Mouse (Mus musculus): ENCODE data around the gene Pmm1. TPM values are rescaled to one million over a fixed set of nuclear protein-coding genes. Genes with fewer than 3 reads are reported as not detected.
A peak's percentile ranks its signal among the peaks of the same experiment; 100 is the strongest.

Pmm1 gene
- polyA plus RNA-seq (2015; fragmentation: Nextera tagmentation; extraction: Ambion mirVana) = 81.4 and 107 TPM in 2 replicates

GRCm38 (mm10) chr15:81960171-81961077, at the start of gene Pmm1:
Gene Pmm1 (minus strand): TSS chr15:81960930.
- under 1% methylated on average over 77 of the region's 77 CpGs for WGBS

GRCm38 (mm10) chr15:82004257-82004656, 43.5 kb upstream of the Pmm1 start:
- 93% methylated on average over 8 of the region's 8 CpGs for WGBS
- no peak for ATAC-seq
- H3K36me3 ChIP-seq (ENCODE audit: control insufficient read depth, insufficient read depth, low read length) = peaks cover 4% of the 10 kb centered on the region; the same call in 1 of the 2 replicates
- no peaks in the 10 kb centered on the region for H3K4me1 ChIP-seq (ENCODE audit: control insufficient read depth, insufficient read depth, low read length)
- H3K4me2 ChIP-seq (ENCODE audit: low read length) = no peak overlapping the region
- H3K4me3 ChIP-seq (ENCODE audit: low read depth, low read length) = no peak overlapping the region
- H3K27ac ChIP-seq (ENCODE audit: low read length) = no peak overlapping the region
- H3K9me3 ChIP-seq (replicated peaks; ENCODE audit: control insufficient read depth, low read length, poor library complexity, severe bottlenecking) = no peaks in the 10 kb centered on the region
- H3K9ac ChIP-seq (ENCODE audit: low read depth, low read length) = no peak overlapping the region
- no peaks in the 10 kb centered on the region for H3K27me3 ChIP-seq (ENCODE audit: control insufficient read depth, insufficient read depth, low read depth, low read length)

More at GRCm38 (mm10) chr15:81960171-81961077, at the start of gene Pmm1:
- H3K9ac ChIP-seq (ENCODE audit: low read depth, low read length) = peak within 1 kb of the TSS; percentile 92
- H3K27me3 ChIP-seq (ENCODE audit: control insufficient read depth, insufficient read depth, low read depth, low read length) = no peaks in the 10 kb centered on the region
- peak; percentile 98 for ATAC-seq
- peak within 1 kb of the TSS; percentile 93 for H3K27ac ChIP-seq (ENCODE audit: low read length)
- H3K4me2 ChIP-seq (ENCODE audit: low read length) = peak within 1 kb of the TSS; percentile 88
- H3K36me3 ChIP-seq (ENCODE audit: control insufficient read depth, insufficient read depth, low read length) = peaks cover 4% of the 10 kb centered on the region; the same call in 1 of the 2 replicates
- H3K4me3 ChIP-seq (ENCODE audit: low read depth, low read length) = peak within 1 kb of the TSS; percentile 58
- H3K9me3 ChIP-seq (replicated peaks; ENCODE audit: control insufficient read depth, low read length, poor library complexity, severe bottlenecking) = no peaks in the 10 kb centered on the region
- peaks cover 10% of the 10 kb centered on the region for H3K4me1 ChIP-seq (ENCODE audit: control insufficient read depth, insufficient read depth, low read length)

- no peak overlapping the region for H3K4me2 ChIP-seq (ENCODE audit: low read length)
- peaks cover 3% of the 10 kb centered on the region; the same call in 1 of the 2 replicates for H3K4me1 ChIP-seq (ENCODE audit: control insufficient read depth, insufficient read depth, low read length)
- no peak overlapping the region for H3K4me3 ChIP-seq (ENCODE audit: low read depth, low read length)
- H3K9me3 ChIP-seq (replicated peaks; ENCODE audit: control insufficient read depth, low read length, poor library complexity, severe bottlenecking) = no peaks in the 10 kb centered on the region
- ATAC-seq = no peak
- peaks cover 14% of the 10 kb centered on the region for H3K36me3 ChIP-seq (ENCODE audit: control insufficient read depth, insufficient read depth, low read length)
- no peaks in the 10 kb centered on the region for H3K27me3 ChIP-seq (ENCODE audit: control insufficient read depth, insufficient read depth, low read depth, low read length)
- WGBS = 88% methylated on average over 6 of the region's 6 CpGs
- H3K27ac ChIP-seq (ENCODE audit: low read length) = no peak overlapping the region
- no peak overlapping the region for H3K9ac ChIP-seq (ENCODE audit: low read depth, low read length)
Observed at GRCm38 (mm10) chr15:81993992-81994391, 33.3 kb upstream of the Pmm1 start.

- Histone ChIP-seq H3K4me2 (ENCODE audit: low read length) (no peak overlapping the region), H3K27ac (ENCODE audit: low read length) (no peak overlapping the region), H3K4me3 (ENCODE audit: low read depth, low read length) (no peak overlapping the region), H3K36me3 (ENCODE audit: control insufficient read depth, insufficient read depth, low read length) (peaks cover 6% of the 10 kb centered on the region), H3K4me1 (ENCODE audit: control insufficient read depth, insufficient read depth, low read length) (peaks cover 3% of the 10 kb centered on the region; the same call in 1 of the 2 replicates), H3K27me3 (ENCODE audit: control insufficient read depth, insufficient read depth, low read depth, low read length) (no peaks in the 10 kb centered on the region), H3K9me3 (replicated peaks; ENCODE audit: control insufficient read depth, low read length, poor library complexity, severe bottlenecking) (no peaks in the 10 kb centered on the region), H3K9ac (ENCODE audit: low read depth, low read length) (no peak overlapping the region)
- 60% methylated on average over 7 of the region's 7 CpGs for WGBS
- no peak for ATAC-seq
Observed at GRCm38 (mm10) chr15:81990549-81990948, 29.8 kb upstream of the Pmm1 start.

- H3K27me3 ChIP-seq (ENCODE audit: control insufficient read depth, insufficient read depth, low read depth, low read length) = no peaks in the 10 kb centered on the region
- peaks cover 3% of the 10 kb centered on the region; the same call in 1 of the 2 replicates for H3K4me1 ChIP-seq (ENCODE audit: control insufficient read depth, insufficient read depth, low read length)
- no peaks in the 10 kb centered on the region for H3K9me3 ChIP-seq (replicated peaks; ENCODE audit: control insufficient read depth, low read length, poor library complexity, severe bottlenecking)
- peak; percentile 66; the same call in 1 of the 2 replicates for ATAC-seq
- H3K9ac ChIP-seq (ENCODE audit: low read depth, low read length) = no peak overlapping the region
- H3K27ac ChIP-seq (ENCODE audit: low read length) = peak overlapping the region; percentile 26; the same call in 1 of the 2 replicates
- WGBS = 44% methylated on average over 11 of the region's 11 CpGs
- no peak overlapping the region for H3K4me3 ChIP-seq (ENCODE audit: low read depth, low read length)
- H3K36me3 ChIP-seq (ENCODE audit: control insufficient read depth, insufficient read depth, low read length) = no peaks in the 10 kb centered on the region
- no peak overlapping the region for H3K4me2 ChIP-seq (ENCODE audit: low read length)
Observed at GRCm38 (mm10) chr15:81989371-81990062, 28.8 kb upstream of the Pmm1 start.

- H3K9ac ChIP-seq (ENCODE audit: low read depth, low read length) = no peak within 1 kb of the TSS
- ATAC-seq = no peak
- H3K4me3 ChIP-seq (ENCODE audit: low read depth, low read length) = no peak within 1 kb of the TSS
- H3K4me1 ChIP-seq (ENCODE audit: control insufficient read depth, insufficient read depth, low read length) = peaks cover 3% of the 10 kb centered on the region; the same call in 1 of the 2 replicates
- 80% methylated on average over 3 of the region's 3 CpGs for WGBS
- no peak within 1 kb of the TSS for H3K4me2 ChIP-seq (ENCODE audit: low read length)
- no peak within 1 kb of the TSS for H3K27ac ChIP-seq (ENCODE audit: low read length)
- no peaks in the 10 kb centered on the region for H3K36me3 ChIP-seq (ENCODE audit: control insufficient read depth, insufficient read depth, low read length)
- H3K9me3 ChIP-seq (replicated peaks; ENCODE audit: control insufficient read depth, low read length, poor library complexity, severe bottlenecking) = no peaks in the 10 kb centered on the region
- H3K27me3 ChIP-seq (ENCODE audit: control insufficient read depth, insufficient read depth, low read depth, low read length) = no peaks in the 10 kb centered on the region
Observed at GRCm38 (mm10) chr15:81987646-81988045, 26.9 kb upstream of the Pmm1 start, which contains the start of gene Xrcc6. Gene Xrcc6 (plus strand): TSS chr15:81987835.

GRCm38 (mm10) chr15:81985267-81986161, 24.8 kb upstream of the Pmm1 start:
- no peak overlapping the region for H3K27ac ChIP-seq (ENCODE audit: low read length)
- peaks cover 3% of the 10 kb centered on the region; the same call in 1 of the 2 replicates for H3K4me1 ChIP-seq (ENCODE audit: control insufficient read depth, insufficient read depth, low read length)
- H3K4me3 ChIP-seq (ENCODE audit: low read depth, low read length) = no peak overlapping the region
- no peak overlapping the region for H3K9ac ChIP-seq (ENCODE audit: low read depth, low read length)
- no peak for ATAC-seq
- 49% methylated on average over 2 of the region's 2 CpGs for WGBS
- no peaks in the 10 kb centered on the region for H3K36me3 ChIP-seq (ENCODE audit: control insufficient read depth, insufficient read depth, low read length)
- no peaks in the 10 kb centered on the region for H3K9me3 ChIP-seq (replicated peaks; ENCODE audit: control insufficient read depth, low read length, poor library complexity, severe bottlenecking)
- H3K27me3 ChIP-seq (ENCODE audit: control insufficient read depth, insufficient read depth, low read depth, low read length) = no peaks in the 10 kb centered on the region
- H3K4me2 ChIP-seq (ENCODE audit: low read length) = no peak overlapping the region

- H3K9ac ChIP-seq (ENCODE audit: low read depth, low read length) = no peak overlapping the region
- H3K9me3 ChIP-seq (replicated peaks; ENCODE audit: control insufficient read depth, low read length, poor library complexity, severe bottlenecking) = no peaks in the 10 kb centered on the region
- H3K27ac ChIP-seq (ENCODE audit: low read length) = no peak overlapping the region
- H3K4me1 ChIP-seq (ENCODE audit: control insufficient read depth, insufficient read depth, low read length) = no peaks in the 10 kb centered on the region
- H3K27me3 ChIP-seq (ENCODE audit: control insufficient read depth, insufficient read depth, low read depth, low read length) = no peaks in the 10 kb centered on the region
- H3K36me3 ChIP-seq (ENCODE audit: control insufficient read depth, insufficient read depth, low read length) = no peaks in the 10 kb centered on the region
- no peak for ATAC-seq
- H3K4me2 ChIP-seq (ENCODE audit: low read length) = no peak overlapping the region
- no peak overlapping the region for H3K4me3 ChIP-seq (ENCODE audit: low read depth, low read length)
- WGBS = 70% methylated on average over 1 of the region's 1 CpGs
Observed at GRCm38 (mm10) chr15:81982173-81982572, 21.4 kb upstream of the Pmm1 start.
